Mouse (Mus musculus): Measurements from ENCODE around the gene Ssc5d. TPM values are rescaled to one million over a fixed set of nuclear protein-coding genes. Genes with fewer than 3 reads are reported as not detected.

Gene Ssc5d
- total and polyA plus RNA-seq, 2 experiments from 2014 or later: 1.2 to 1.9 TPM

DNA sequence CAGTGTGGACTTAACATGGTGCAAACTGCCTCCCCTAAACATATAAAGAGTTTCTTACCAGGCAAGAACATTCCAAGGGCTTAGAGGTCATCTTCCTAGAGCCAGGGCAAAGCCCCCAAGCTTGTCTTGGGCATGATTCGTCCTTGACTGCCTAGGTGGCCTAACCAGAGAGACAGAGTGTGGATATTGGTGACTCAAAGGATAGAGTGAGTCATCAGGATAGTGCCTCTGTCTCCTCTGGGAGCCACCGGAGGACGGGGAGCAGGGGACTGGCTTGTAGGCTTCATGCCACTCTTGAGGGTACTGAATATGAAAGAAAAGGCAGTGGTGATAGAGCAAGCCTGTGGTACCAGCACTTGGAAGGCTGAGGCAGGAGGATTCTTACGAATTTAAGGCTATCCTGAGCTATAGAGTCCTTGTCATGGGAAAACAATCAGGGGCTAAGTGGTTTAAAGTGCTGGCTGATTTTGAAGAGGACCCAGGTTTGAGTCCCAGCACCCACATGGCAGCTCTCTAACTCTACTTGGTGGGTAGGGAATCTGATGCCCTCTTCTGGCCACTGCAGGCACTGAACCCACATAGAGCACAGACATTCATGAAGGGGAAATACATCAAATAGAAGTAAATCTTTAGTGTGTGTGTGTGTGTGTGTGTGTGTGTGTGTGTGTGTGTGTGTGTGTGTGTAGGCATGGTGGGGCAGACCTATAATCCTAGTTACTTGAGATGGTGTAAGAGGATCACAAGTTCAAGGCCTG is 8.8 kb downstream of the Ssc5d start:
- WGBS: 81% methylated on average over 4 of the region's 4 CpGs
- Histone ChIP-seq H3K27me3 (ENCODE audit: insufficient read depth, low read length) (no peaks in the 10 kb centered on the region), H3K4me2 (ENCODE audit: low read depth, low read length, poor library complexity, severe bottlenecking) (no peak overlapping the region), H3K27ac (ENCODE audit: low read depth, low read length) (no peak overlapping the region), H3K36me3 (ENCODE audit: insufficient read depth, low read length) (no peaks in the 10 kb centered on the region), H3K9me3 (ENCODE audit: low read length) (no peaks in the 10 kb centered on the region), H3K9ac (replicated peaks; ENCODE audit: low read length, poor library complexity, severe bottlenecking) (no peak overlapping the region), H3K4me1 (ENCODE audit: insufficient read depth, low read length) (no peaks in the 10 kb centered on the region), H3K4me3 (ENCODE audit: low read depth, low read length) (no peak overlapping the region)
- no peak for DNase-seq (ENCODE audit: low spot score)
- no peak for TF ChIP-seq CTCF (IDR thresholded peaks at IDR 0.05)
- no peak for ATAC-seq (ENCODE audit: low FRiP score)

DNA sequence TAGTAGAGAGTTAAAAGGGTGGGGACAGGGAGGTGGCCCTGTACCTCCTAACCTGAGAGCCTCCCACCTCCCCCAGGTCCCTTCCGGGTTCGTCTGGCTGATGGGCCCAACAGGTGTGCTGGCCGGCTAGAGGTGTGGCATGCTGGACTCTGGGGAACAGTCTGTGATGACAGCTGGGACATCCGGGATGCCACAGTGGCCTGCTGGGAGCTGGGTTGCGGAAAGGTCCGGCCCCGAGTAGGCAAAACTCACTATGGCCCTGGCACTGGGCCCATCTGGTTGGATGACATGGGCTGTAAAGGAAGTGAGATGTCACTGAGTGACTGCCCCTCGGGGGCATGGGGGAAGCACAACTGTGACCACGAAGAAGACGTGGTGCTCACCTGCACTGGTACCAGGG is 11.2 kb downstream of the Ssc5d start:
- H3K27ac ChIP-seq (ENCODE audit: low read depth, low read length): no peak overlapping the region
- H3K9me3 ChIP-seq (ENCODE audit: low read length): no peaks in the 10 kb centered on the region
- no peak for ATAC-seq (ENCODE audit: low FRiP score)
- H3K9ac ChIP-seq (replicated peaks; ENCODE audit: low read length, poor library complexity, severe bottlenecking): no peak overlapping the region
- no peak for DNase-seq (ENCODE audit: low spot score)
- no peak overlapping the region for H3K4me2 ChIP-seq (ENCODE audit: low read depth, low read length, poor library complexity, severe bottlenecking)
- H3K4me1 ChIP-seq (ENCODE audit: insufficient read depth, low read length): no peaks in the 10 kb centered on the region
- 80% methylated on average over 10 of the region's 10 CpGs for WGBS
- TF ChIP-seq CTCF (IDR thresholded peaks at IDR 0.05): no peak
- H3K36me3 ChIP-seq (ENCODE audit: insufficient read depth, low read length): no peaks in the 10 kb centered on the region
- no peak overlapping the region for H3K4me3 ChIP-seq (ENCODE audit: low read depth, low read length)
- H3K27me3 ChIP-seq (ENCODE audit: insufficient read depth, low read length): no peaks in the 10 kb centered on the region

DNA sequence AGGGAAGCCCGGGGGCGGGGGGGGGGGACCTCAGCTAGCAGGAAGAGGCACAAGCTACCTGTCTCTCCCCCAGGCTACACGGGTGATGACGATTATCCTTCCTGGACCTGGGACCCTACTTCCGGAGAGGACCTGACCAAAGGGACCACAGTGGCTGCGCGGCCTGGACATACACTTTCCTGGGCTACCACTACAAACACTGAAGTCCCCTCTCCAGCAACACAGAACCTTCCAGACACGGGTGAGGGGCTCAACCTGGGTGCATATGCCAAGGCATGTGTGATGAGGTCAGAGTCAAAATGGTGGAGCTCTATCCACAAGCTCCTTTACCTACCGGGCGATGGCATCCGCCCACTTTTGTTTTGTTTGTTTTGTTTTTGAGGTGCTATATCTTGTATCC is 11.8 kb downstream of the Ssc5d start:
- 89% methylated on average over 9 of the region's 11 CpGs for WGBS
- no peak overlapping the region for H3K9ac ChIP-seq (replicated peaks; ENCODE audit: low read length, poor library complexity, severe bottlenecking)
- no peak overlapping the region for H3K27ac ChIP-seq (ENCODE audit: low read depth, low read length)
- H3K9me3 ChIP-seq (ENCODE audit: low read length): no peaks in the 10 kb centered on the region
- H3K36me3 ChIP-seq (ENCODE audit: insufficient read depth, low read length): no peaks in the 10 kb centered on the region
- no peak for DNase-seq (ENCODE audit: low spot score)
- H3K27me3 ChIP-seq (ENCODE audit: insufficient read depth, low read length): no peaks in the 10 kb centered on the region
- ATAC-seq (ENCODE audit: low FRiP score): no peak
- no peaks in the 10 kb centered on the region for H3K4me1 ChIP-seq (ENCODE audit: insufficient read depth, low read length)
- no peak overlapping the region for H3K4me2 ChIP-seq (ENCODE audit: low read depth, low read length, poor library complexity, severe bottlenecking)
- no peak for TF ChIP-seq CTCF (IDR thresholded peaks at IDR 0.05)
- no peak overlapping the region for H3K4me3 ChIP-seq (ENCODE audit: low read depth, low read length)

DNA sequence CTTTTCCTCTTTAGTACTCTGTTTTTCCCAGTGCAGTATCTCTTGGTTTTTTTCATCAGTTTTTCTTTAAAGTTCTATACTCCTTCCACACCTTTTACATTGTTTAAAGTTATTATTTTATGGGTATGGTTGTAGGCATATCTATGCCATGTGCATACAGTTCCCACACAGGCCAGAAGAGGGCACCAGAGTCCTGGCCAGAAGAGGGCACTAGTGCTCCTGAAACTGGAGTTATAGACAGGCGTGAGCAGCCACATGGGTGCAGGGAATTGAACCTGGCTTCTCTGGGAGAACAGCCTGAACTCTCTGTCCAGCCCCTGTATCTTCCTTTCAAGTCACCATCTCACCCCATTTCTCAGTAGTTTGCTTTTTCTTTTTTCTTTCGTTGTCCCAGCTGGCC is 12.9 kb downstream of the Ssc5d start:
- Histone ChIP-seq H3K36me3 (ENCODE audit: insufficient read depth, low read length) (no peaks in the 10 kb centered on the region), H3K9ac (replicated peaks; ENCODE audit: low read length, poor library complexity, severe bottlenecking) (no peak overlapping the region), H3K27me3 (ENCODE audit: insufficient read depth, low read length) (no peaks in the 10 kb centered on the region), H3K27ac (ENCODE audit: low read depth, low read length) (no peak overlapping the region), H3K4me3 (ENCODE audit: low read depth, low read length) (no peak overlapping the region), H3K9me3 (ENCODE audit: low read length) (no peaks in the 10 kb centered on the region), H3K4me1 (ENCODE audit: insufficient read depth, low read length) (no peaks in the 10 kb centered on the region), H3K4me2 (ENCODE audit: low read depth, low read length, poor library complexity, severe bottlenecking) (no peak overlapping the region)
- peak; percentile 53 for DNase-seq (ENCODE audit: low spot score)
- TF ChIP-seq CTCF (IDR thresholded peaks at IDR 0.05): peak; percentile 84
- WGBS: 28% methylated on average over 2 of the region's 2 CpGs
- no peak for ATAC-seq (ENCODE audit: low FRiP score)

DNA sequence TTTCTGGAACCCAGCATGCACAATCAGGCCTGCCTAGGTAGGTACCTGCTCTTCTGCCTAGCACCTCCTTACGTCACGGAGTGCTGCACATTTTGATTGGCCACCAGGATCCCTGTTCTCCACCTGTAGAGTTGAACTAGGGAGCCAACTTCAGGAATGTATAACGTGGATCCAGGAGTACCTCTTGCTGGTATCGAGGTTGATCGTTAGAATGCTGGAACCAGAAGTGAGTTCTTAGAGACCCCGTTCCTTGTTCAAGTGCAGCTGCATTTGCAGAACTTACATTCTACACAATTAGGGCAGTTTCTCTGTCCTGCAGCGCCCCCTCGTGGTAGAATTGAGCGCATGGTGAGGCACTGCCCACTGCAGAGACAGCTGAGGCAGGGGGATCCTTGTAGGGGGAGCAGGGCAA is 14.5 kb downstream of the Ssc5d start:
- 19% methylated on average over 9 of the region's 9 CpGs for WGBS
- no peaks in the 10 kb centered on the region for H3K9me3 ChIP-seq (ENCODE audit: low read length)
- peak; percentile 72 for DNase-seq (ENCODE audit: low spot score)

DNA sequence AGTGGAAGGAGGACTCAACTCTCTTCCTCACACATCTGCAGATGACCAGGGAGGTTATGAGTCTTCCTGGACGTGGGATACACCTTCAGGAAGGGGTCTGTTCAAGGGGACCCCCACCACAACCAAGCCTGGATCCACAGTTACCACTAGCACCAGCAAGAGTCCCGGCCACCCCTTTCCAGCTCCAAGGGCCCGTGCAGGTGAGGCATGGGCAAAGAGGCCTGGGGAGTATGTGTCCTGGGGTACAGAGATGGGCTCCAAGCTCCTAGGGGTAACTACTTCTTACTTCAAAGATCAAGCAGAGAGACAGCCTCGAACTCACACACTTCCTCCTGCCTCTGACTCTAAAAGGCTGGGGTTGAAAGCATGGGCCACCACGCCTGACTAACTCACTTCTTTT is 17.1 kb downstream of the Ssc5d start:
- Histone ChIP-seq H3K4me2 (ENCODE audit: low read depth, low read length, poor library complexity, severe bottlenecking) (no peak overlapping the region), H3K36me3 (ENCODE audit: insufficient read depth, low read length) (no peaks in the 10 kb centered on the region), H3K27me3 (ENCODE audit: insufficient read depth, low read length) (no peaks in the 10 kb centered on the region), H3K4me1 (ENCODE audit: insufficient read depth, low read length) (no peaks in the 10 kb centered on the region), H3K9me3 (ENCODE audit: low read length) (no peaks in the 10 kb centered on the region), H3K9ac (replicated peaks; ENCODE audit: low read length, poor library complexity, severe bottlenecking) (no peak overlapping the region), H3K27ac (ENCODE audit: low read depth, low read length) (no peak overlapping the region), H3K4me3 (ENCODE audit: low read depth, low read length) (no peak overlapping the region)
- DNase-seq (ENCODE audit: low spot score) (no peak), ATAC-seq (ENCODE audit: low FRiP score) (no peak)
- no peak for TF ChIP-seq CTCF (IDR thresholded peaks at IDR 0.05)
- WGBS: 49% methylated on average over 5 of the region's 5 CpGs

More for the DNA sequence above, 14.5 kb downstream of the Ssc5d start:
- 0 out of 2 replicates have a peak, but pooled peaks have one; percentile 33 for ATAC-seq (ENCODE audit: low FRiP score)
- Histone ChIP-seq H3K4me3 (ENCODE audit: low read depth, low read length) (no peak overlapping the region), H3K4me1 (ENCODE audit: insufficient read depth, low read length) (no peaks in the 10 kb centered on the region), H3K27me3 (ENCODE audit: insufficient read depth, low read length) (no peaks in the 10 kb centered on the region), H3K4me2 (ENCODE audit: low read depth, low read length, poor library complexity, severe bottlenecking) (no peak overlapping the region), H3K36me3 (ENCODE audit: insufficient read depth, low read length) (no peaks in the 10 kb centered on the region), H3K27ac (ENCODE audit: low read depth, low read length) (no peak overlapping the region), H3K9ac (replicated peaks; ENCODE audit: low read length, poor library complexity, severe bottlenecking) (no peak overlapping the region)
- TF ChIP-seq CTCF (IDR thresholded peaks at IDR 0.05): peak; percentile 86
